Mouse (Mus musculus) liver, embryonic 18 days (tissue): ENCODE data around the gene Sephs2. TPM values are rescaled to one million over a fixed set of nuclear protein-coding genes. Genes with fewer than 3 reads are reported as not detected.

Experiments used
- polyA plus RNA-seq: library from polyadenylated mRNA; depleted of rRNA; stranded (reverse); fragments of >200 nt; gene quantifications from 2 replicates; pipeline ENCODE4 v1.2.3, GENCODE M21; 2012; rRNA removed

Sephs2 gene
- 153 and 165 TPM in 2 replicates for polyA plus RNA-seq

DNA sequence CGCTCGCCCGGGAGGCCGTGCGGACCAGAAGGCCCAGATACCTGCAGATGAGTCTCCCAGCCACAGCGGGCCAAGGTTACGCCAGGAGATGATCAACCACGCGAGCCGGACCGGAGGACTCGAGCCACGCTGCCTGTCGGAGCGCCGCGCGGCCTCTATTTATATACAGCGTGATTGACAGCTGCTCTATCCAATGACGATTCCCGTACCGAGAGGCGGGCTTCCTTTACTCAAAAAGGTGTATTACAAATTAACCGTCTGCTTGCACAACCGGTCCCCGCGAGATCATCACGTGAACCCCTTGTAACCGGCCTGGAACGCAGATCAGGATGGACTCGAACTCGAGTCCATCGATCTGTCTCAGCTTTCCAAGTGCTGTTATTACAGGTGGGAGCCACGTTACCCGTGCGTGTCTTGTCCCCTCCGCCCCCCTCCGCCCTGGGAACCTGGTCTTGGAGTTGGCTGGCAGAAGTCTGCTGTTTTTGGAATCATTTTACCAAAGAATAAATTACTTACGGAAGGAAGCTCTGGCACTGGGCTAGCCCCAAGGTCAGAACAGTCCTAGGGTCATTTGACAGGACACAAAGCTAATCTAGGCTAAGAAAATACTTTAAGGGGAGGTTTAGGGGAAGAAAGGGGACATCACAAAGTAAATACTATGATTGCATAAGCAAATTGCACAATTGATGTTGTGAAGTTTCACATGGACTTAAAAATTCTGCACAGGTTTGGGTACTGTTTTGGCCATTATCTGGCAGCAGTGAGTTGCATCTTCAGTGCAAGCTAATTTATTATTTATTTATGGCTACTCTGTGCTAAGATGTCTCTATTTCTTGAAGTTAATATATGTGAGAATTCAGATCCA is at the start of gene Sephs2:
Gene Sephs2 (minus strand): TSS at position 131 of the 865 bp plus-strand sequence.

DNA sequence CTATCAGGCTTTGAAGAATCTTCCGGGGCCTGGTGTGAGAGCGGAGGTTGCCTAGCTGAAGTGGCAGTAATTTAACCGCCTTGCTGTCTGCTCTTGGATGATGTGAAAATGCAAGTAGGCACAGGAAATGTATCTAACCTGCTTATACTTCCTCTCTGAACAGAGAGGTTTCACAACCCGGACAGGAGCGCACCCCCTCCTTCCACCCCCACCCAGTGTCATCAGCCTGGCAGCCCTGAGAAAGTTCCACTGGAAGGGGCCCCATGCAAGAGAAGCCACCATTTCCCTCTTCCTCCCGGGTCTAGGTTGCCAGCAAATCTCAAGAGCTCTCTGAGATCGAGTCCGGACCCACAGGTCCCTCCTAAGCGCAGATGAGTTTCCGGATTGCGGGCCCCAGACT is 22.2 kb upstream of the Sephs2 start, which contains the start of gene Itgal:
Gene Itgal (plus strand): TSS at position 163 of the 400 bp plus-strand sequence.

DNA sequence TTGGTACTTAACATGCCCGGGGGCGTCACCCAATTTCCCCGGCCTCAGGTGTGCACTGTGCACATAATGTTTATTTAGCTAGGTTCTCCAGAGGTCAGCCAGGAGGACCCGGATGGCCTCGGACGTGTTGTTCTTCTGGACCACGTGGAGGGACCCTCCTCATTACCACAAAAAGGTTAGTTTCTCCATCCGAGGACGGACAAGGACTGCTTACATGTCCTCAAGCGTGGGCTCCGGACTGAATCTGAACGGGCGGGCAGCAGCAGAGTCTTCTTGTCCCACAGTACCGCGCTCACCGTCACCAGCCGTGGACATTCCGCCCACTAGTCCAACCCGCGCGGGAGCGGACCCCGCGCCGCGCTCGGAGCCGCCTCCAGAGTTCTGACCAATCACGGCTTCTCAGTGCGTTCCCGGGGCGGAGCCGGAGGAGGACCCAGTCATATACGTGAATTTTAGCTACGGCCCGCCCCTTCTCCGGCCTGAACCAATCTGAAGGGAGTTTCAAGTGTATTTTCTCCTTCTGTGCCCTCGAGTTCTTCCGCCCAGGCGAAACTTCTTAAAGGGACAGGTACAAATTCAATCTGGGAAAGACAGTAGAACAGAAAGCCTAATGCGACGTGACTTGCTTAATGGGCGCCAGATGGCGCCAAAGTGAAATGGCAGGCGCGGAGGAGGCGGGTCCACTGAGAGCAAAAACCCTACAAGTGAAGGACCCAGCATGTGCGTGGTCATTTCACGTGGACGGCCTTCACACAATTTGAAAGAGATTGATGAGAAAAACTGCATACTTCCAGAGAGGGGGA is 13.3 kb downstream of the Sephs2 start, which contains the start of gene Dctpp1:
Gene Dctpp1 (minus strand): TSS at position 401 of the 803 bp plus-strand sequence.

DNA sequence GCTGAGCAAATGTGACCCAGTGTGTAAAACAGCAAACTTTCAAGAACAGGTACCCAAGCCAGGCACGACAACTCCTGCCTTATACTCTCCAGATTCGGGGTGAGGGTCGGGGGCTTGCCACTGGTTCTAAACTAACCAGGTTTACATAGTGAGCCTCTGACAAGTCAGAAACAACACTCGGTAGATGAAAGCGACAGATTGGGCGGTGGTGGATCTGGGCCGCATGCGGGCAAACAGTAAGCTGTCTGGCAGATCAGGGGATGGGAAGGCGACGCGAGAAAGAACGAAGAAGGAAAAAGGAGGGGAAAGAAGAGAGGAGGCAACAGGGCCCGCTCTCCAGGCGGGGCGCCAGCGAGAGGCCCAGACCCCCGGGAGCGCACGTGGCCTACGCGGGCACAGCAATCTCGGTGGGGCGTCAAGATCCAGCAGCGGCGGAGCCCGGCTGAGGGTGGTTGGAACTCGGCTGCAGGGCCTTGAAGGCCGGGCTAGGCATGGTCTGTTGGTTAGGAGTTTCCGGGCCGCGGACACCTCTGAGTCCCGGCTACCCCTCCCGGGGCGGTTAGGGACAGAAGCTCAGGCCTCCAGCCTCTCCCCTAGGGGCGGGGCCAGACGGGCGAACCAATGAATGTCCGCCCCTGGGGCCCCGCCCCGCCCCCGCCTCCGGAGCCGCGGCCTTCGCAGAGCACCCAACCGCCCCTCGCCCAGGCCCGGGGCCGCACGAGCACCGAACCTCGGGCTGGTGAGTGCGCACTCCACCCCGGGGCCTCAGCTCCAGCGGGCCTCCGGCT is 29.8 kb downstream of the Sephs2 start, which contains the start of gene Zfp771:
Gene Zfp771 (plus strand): TSS at position 405 of the 788 bp plus-strand sequence.

DNA sequence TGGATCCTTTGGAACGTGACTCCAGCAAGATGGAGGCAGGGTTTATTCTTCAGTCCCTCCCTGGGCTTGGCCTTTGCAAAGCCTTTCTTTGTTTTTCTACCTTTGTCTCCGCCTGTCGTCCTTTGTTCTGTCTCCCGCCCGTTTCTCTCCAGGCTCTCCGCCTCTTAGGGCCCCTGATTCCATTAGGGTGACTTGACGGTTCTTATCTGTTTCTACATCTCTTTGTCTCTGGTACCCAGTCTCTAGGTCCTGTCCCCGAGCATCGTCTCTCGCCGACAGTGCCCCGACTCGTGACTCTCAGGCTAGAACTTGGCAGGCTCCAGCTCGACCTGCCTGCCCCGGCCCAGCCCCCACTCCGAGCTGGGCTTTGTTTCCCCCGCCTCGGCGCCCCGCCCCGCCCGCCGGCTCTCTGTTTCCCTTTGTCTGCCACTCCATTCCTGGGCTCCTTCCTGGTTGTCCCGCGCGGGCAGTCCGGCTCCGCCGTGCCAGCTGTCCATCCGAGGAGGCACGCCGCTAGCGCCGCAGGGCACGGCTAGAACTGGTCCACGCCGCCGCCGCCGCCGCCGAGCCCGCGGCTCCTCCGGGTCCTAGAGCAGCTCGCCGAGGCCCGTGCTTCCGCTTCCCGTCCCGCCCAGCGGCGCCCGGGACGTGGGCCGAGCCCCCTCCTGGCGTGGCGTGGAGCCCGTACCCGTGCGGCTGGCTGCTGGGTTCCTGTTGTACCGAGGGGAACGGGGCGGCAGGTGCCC is 41.1 kb downstream of the Sephs2 start, which contains the start of the genes Zfp553 and Sept1:
Gene Zfp553 (plus strand): TSS at position 440 of the 746 bp plus-strand sequence.
Gene Sept1 (minus strand): TSS at position 509 of the 746 bp plus-strand sequence.

Other genes with a start within 250 kb of the Sephs2 start
- 55.9 and 64.1 TPM in 2 replicates for gene Maz, start 247.0 kb downstream of the Sephs2 start, polyA plus RNA-seq
- gene Kif22, start 231.6 kb downstream of the Sephs2 start, polyA plus RNA-seq = 28.1 and 30.9 TPM in 2 replicates
- 0.16 and 0.40 TPM in 2 replicates for gene Zg16, start 186.7 kb downstream of the Sephs2 start, polyA plus RNA-seq
- gene AI467606, start 182.7 kb downstream of the Sephs2 start, polyA plus RNA-seq = 7.9 and 8.3 TPM in 2 replicates
- gene Qprt, start 151.8 kb downstream of the Sephs2 start, polyA plus RNA-seq = 117 and 124 TPM in 2 replicates
- gene Spn, start 136.2 kb downstream of the Sephs2 start, polyA plus RNA-seq = 6.8 and 8.5 TPM in 2 replicates
- 20.8 and 22.2 TPM in 2 replicates for gene Cd2bp2, start 78.0 kb downstream of the Sephs2 start, polyA plus RNA-seq
- 11.9 and 12.6 TPM in 2 replicates for gene Tbc1d10b, start 65.6 kb downstream of the Sephs2 start, polyA plus RNA-seq
- 8.3 and 12.1 TPM in 2 replicates for gene Mylpf, start 65.2 kb downstream of the Sephs2 start, polyA plus RNA-seq
- 2.8 and 2.9 TPM in 2 replicates for gene Zfp553, start 41.0 kb downstream of the Sephs2 start, polyA plus RNA-seq
- 21.1 and 21.7 TPM in 2 replicates for gene Sept1, start 40.9 kb downstream of the Sephs2 start, polyA plus RNA-seq
- gene Zfp771, start 29.8 kb downstream of the Sephs2 start, polyA plus RNA-seq = 20.6 and 24.9 TPM in 2 replicates
- gene Dctpp1, start 13.3 kb downstream of the Sephs2 start, polyA plus RNA-seq = 52.9 and 73.0 TPM in 2 replicates
- gene Itgal, start 22.2 kb upstream of the Sephs2 start, polyA plus RNA-seq = 9.1 and 10.0 TPM in 2 replicates
- 8.5 and 9.3 TPM in 2 replicates for gene Zfp768, start 71.5 kb upstream of the Sephs2 start, polyA plus RNA-seq
- 2.2 and 2.4 TPM in 2 replicates for gene Zfp747, start 102.0 kb upstream of the Sephs2 start, polyA plus RNA-seq
- gene 9130019O22Rik, start 113.1 kb upstream of the Sephs2 start, polyA plus RNA-seq = 1.00 and 1.1 TPM in 2 replicates
- gene E430018J23Rik, start 119.6 kb upstream of the Sephs2 start, polyA plus RNA-seq = 2.7 TPM in 2 replicates
- 1.7 and 1.8 TPM in 2 replicates for gene Zfp764, start 132.8 kb upstream of the Sephs2 start, polyA plus RNA-seq
- gene Zfp688, start 148.0 kb upstream of the Sephs2 start, polyA plus RNA-seq = 5.6 and 5.8 TPM in 2 replicates
- 1.3 and 1.5 TPM in 2 replicates for gene Zfp689, start 175.1 kb upstream of the Sephs2 start, polyA plus RNA-seq
- 20.0 and 23.0 TPM in 2 replicates for gene Prr14, start 185.6 kb upstream of the Sephs2 start, polyA plus RNA-seq
- gene Fbrs, start 205.1 kb upstream of the Sephs2 start, polyA plus RNA-seq = 6.4 and 7.1 TPM in 2 replicates
- gene Srcap, start 237.9 kb upstream of the Sephs2 start, polyA plus RNA-seq = 2.5 and 2.8 TPM in 2 replicates
- gene Gm42715, start 245.5 kb upstream of the Sephs2 start, polyA plus RNA-seq = 3.5 and 5.2 TPM in 2 replicates